Mouse (Mus musculus) lung, adult 2 months (tissue): ENCODE results near the gene Sgms2. TPM values are rescaled to one million over a fixed set of nuclear protein-coding genes. Genes with fewer than 3 reads are reported as not detected.

ENCODE experiments used
- DNase-seq: peaks from one replicate; pipeline ENCODE4 v3.0.0; 2022
- H3K4me1 ChIP-seq: fragments of 200-500 bp; 2 replicates; pipeline ENCODE4 v1.6.1; 2011; ENCODE audit warnings: low read length; ENCODE audit not compliant: control insufficient read depth, insufficient read depth
- H3K4me3 ChIP-seq: fragments of 200-500 bp; replicated peaks from 2 replicates; pipeline ENCODE3; 2011; ENCODE audit warnings: low read depth, mild to moderate bottlenecking, control low read depth, low read length; ENCODE audit errors: extremely low read depth
- CTCF ChIP-seq: fragments of 200-500 bp; IDR thresholded peaks from 2 replicates; pipeline ENCODE4 v1.5.1; 2011; ENCODE audit warnings: mild to moderate bottlenecking, low read length, control low read depth; ENCODE audit not compliant: insufficient read depth
- POLR2A ChIP-seq: fragments of 200-500 bp; IDR thresholded peaks from 2 replicates; pipeline ENCODE4 v1.6.1; 2011; ENCODE audit warnings: low read depth, mild to moderate bottlenecking, control low read depth, low read length, borderline replicate concordance; ENCODE audit errors: extremely low read depth
- WGBS: fragments of 180-500 bp; shearing (Covaris S2); methylation state at CpG from one replicate; pipeline ENCODE4 v1.1.7; 2018; 5-methylcytosine and 5-hydroxymethylcytosine counted together
- polyA plus RNA-seq: library from polyadenylated mRNA; depleted of rRNA; stranded (reverse); fragments of >200 nt; gene quantifications from 2 replicates; pipeline ENCODE4 v1.2.3, GENCODE M21; 2012; rRNA removed

The Sgms2 gene
- 1.7 and 2.6 TPM in 2 replicates for polyA plus RNA-seq

DNA sequence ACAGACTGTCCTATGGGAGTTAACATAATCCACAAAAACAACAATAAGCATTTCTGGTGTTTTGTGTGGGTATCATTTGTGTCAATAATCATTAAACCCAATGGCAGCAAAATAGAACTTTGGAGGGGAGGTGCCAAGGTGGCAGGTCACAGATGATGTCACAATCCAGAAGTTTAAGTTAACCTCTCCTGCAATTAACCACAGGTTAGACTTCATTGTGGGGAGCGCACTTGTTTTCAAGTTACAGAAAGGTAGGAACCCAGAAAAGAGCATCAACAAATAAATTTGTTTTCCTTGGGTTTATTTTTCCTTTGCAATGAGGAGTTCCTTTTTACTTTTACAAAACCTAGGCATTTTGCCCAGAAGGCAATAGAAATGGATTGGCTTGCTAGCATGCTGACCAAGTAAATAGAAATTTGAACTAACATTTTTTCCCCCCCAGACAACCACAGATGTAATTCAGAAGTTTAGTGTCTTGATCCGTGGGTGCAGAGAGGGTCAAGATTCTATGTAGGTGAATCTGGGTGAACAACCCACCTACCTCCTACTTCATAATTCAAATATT lies at the start of gene Sgms2:
Gene Sgms2, minus strand, starts transcription at position 51 of the 565 bp plus-strand sequence.
- Histone ChIP-seq H3K4me1 (peaks cover 3% of the 10 kb centered on the region; the same call in 1 of the 2 replicates), H3K4me3 (peak within 1 kb of the TSS; percentile 74)
- WGBS, result 72% methylated on average over 2 of the region's 2 CpGs
- DNase-seq, result no peak
- TF ChIP-seq POLR2A (no peak), CTCF (no peak)

DNA sequence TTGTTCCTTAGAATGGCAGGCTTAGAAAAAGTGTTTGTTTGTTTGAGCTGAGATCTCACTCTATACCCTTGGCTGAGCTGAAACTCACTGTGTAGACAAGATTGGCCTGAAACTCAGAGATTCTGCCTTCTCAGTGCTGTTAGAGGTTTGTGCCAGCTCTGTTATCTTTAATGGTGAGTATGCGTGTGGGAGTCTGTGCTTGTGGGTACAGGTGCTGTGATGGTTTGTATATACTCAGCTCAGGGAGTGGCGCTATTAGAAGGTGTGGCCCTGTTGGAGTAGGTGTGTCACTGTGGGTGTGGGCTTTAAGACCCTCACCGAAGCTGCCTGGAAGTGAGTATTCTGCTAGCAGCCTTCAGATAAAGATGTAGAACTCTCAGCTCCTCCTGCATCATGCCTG lies 34.0 kb upstream of the Sgms2 start:
- 80% methylated on average over 3 of the region's 3 CpGs for WGBS
- TF ChIP-seq POLR2A (no peak), CTCF (no peak)

DNA sequence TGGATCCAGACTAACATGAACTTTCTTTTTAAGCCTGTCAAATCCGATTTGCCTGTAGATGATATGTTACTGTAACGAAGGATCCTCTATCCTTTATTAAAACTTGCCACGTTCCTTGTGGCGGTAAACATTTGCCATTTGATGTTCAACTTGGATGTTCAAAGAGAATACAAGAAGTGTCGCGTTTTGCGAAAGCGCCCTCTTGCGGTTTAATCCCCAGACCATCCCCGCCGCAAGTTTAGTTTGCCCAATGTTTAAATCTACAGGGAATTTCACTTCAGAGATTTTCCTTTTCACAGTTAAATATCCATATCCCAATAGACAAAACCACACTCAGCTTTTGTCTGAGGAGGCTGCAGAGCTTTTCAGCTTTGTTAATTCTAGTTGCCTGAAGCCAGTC lies 33.6 kb upstream of the Sgms2 start:
- WGBS, result 15% methylated on average over 11 of the region's 11 CpGs
- no peak overlapping the region for H3K4me3 ChIP-seq
- DNase-seq, result peak; percentile 28
- peak; percentile 46 for TF ChIP-seq CTCF
- no peak for TF ChIP-seq POLR2A
- H3K4me1 ChIP-seq, result peaks cover 2% of the 10 kb centered on the region; the same call in 1 of the 2 replicates

More for the DNA sequence above, 34.0 kb upstream of the Sgms2 start:
- no peak for DNase-seq
- H3K4me1 ChIP-seq, result peaks cover 2% of the 10 kb centered on the region; the same call in 1 of the 2 replicates
- H3K4me3 ChIP-seq, result no peak overlapping the region

DNA sequence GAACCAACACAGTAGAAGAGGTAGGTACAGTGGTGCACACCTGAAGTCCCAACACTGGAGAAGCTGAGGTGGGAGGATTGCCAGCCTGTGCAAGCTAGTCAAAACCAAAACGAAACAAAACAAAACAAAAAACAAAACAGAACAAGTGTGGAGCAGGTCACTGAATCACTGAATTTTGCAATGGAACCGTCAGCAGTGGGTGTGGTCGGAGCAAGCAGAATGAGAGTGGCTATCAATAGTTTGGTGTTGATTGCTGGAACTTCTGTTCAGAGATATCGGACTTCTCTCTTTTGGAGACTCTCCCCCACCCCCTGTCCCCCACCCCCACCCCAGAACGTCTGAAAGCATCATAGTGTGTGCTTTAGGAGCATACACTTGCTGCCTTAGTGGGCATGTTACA lies 33.0 kb upstream of the Sgms2 start:
- no peak for DNase-seq
- 58% methylated on average over 5 of the region's 5 CpGs for WGBS
- Histone ChIP-seq H3K4me3 (no peak overlapping the region), H3K4me1 (peaks cover 2% of the 10 kb centered on the region; the same call in 1 of the 2 replicates)
- TF ChIP-seq POLR2A, result no peak
- no peak for TF ChIP-seq CTCF

DNA sequence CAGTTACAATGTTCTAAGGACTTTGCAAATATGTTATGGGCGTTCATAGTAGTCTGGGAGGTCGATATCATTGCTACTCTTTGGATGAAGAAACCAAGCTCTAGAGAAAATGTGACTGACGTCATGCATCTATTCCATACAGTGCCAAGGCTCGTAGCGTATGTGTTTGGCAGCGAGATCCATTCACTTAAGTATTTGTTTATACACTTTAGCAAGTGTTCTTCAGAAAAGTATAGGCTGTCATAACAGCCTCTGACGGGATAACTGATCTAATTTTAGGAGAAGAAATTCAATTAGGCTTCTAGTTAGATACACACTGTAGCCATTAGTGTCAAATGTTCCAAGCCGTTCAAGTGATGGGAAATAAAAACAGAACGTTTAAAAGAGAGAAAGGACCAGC lies 32.5 kb upstream of the Sgms2 start:
- no peak for DNase-seq

DNA sequence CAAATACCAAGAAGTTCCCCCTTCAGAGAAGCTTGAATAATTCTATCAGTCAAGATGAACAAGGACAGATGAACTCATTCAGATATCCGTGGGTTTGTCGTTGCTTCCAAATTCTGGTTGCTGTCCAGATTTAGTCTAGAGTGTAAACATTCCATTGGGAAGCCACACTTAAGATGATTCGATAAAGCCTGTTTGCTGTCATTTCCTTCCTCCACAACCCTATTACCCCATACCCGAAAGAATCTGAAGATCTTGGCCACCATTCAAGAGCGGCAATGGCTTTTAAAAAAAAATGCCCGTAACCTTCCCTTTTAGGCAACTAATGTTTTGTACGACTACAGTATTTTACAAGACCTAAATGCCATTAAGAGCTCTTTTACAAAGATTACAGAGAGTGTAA lies 31.0 kb upstream of the Sgms2 start:
- H3K4me3 ChIP-seq, result no peak overlapping the region
- WGBS, result 13% methylated on average over 7 of the region's 7 CpGs
- no peak for TF ChIP-seq CTCF
- no peak for TF ChIP-seq POLR2A
- peaks cover 2% of the 10 kb centered on the region; the same call in 1 of the 2 replicates for H3K4me1 ChIP-seq
- no peak for DNase-seq

More for the DNA sequence above, 32.5 kb upstream of the Sgms2 start:
- Histone ChIP-seq H3K4me1 (peaks cover 2% of the 10 kb centered on the region; the same call in 1 of the 2 replicates), H3K4me3 (no peak overlapping the region)
- TF ChIP-seq CTCF, result no peak
- TF ChIP-seq POLR2A, result no peak
- WGBS, result 61% methylated on average over 9 of the region's 9 CpGs

DNA sequence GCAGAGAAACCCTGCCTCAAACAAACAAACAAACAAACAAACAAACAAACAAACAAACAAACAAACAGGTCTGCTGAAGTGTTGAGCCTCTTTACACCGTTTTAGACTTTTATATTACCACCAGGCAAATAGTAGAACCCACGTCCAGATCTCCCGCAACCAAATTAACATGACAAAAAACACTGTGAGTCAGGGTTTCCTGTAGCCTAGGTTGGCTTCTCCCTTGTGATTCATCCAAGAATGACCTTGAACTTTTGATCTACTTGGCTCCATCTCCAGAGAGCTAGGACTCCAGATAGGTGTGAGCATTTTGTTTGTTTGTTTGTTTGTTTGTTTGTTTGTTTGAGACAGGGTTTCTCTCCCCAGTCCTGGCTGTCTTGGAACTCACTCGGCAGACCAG lies 30.0 kb upstream of the Sgms2 start:
- H3K4me1 ChIP-seq, result peaks cover 2% of the 10 kb centered on the region; the same call in 1 of the 2 replicates
- TF ChIP-seq CTCF, result no peak
- no peak for TF ChIP-seq POLR2A
- no peak overlapping the region for H3K4me3 ChIP-seq
- WGBS, result 65% methylated on average over 4 of the region's 4 CpGs
- no peak for DNase-seq

DNA sequence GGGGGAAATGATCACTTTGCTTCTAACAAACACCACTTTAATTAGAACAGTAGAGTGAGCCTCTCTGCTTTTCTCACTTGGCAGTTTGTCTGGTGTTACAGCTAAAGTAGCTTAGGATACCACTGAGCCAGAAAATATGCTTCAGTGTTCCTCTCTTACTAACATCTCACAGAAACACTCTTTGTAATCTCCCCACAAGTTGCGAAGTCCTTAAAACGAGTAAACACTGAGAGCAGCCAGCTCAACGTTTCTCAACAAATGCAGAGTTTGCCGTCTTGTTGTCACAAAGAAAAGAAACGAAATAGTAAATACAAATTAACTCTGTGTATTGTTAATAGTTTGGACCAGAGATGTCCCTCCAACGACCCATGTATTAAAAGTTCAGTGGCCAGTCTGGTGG lies 26.5 kb upstream of the Sgms2 start:
- H3K4me3 ChIP-seq, result no peak overlapping the region
- WGBS, result 52% methylated on average over 6 of the region's 6 CpGs

DNA sequence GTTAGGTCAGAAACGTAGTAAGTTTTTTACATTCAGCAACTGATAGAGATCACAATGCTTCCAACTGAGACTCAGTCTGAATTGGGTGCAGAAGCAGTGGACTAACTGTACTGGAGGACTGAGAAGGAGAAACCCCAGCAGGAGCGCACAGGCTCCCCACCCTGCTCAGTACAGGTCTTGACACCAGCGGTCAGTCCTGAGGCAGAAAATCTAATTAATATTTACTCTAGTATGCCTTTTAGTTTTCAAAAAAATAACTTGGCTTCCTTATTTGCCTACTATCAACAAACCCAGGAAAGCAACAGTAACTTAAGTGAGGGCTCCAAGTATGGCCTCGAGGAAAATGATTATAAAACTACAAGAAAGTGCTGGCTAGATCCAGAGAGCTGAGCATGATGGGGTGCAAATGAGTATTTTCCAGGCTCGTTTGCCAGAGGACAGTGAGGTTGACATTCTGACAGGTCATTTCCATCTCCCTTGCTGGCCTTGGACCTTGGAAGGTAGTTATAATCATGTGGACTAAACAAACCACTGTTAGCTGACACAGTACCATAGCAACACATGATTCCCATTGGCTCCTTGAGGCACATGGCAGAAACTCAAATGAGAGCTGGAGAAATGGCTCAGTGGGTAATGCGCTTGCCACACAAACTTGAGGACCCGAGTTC lies 25.3 kb upstream of the Sgms2 start:
- 65% methylated on average over 7 of the region's 7 CpGs for WGBS
- H3K4me3 ChIP-seq, result no peak overlapping the region
- no peaks in the 10 kb centered on the region for H3K4me1 ChIP-seq
- TF ChIP-seq POLR2A, result no peak
- TF ChIP-seq CTCF, result no peak
- DNase-seq, result no peak

More for the DNA sequence above, 26.5 kb upstream of the Sgms2 start:
- DNase-seq, result no peak
- peaks cover 2% of the 10 kb centered on the region; the same call in 1 of the 2 replicates for H3K4me1 ChIP-seq
- TF ChIP-seq POLR2A, result no peak
- TF ChIP-seq CTCF, result no peak

DNA sequence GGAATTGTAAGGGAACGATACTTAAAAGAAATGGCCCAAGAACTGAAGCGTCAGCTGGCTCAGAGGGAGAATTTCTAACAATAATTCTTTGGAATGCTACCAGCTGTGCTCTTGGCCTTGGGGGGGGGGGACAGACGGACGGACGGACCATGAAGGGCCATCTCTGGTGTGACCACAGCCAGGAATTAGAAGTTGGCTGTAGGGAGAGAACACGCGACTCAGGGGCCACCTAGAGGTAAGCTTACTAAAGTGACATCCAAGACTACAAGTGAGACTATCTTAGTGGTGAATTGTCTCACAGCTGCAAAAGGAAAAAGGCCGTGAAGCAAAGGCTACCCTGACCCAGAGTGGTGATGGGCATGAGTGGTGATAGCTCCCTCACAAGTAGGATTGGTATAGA lies 20.4 kb upstream of the Sgms2 start:
- H3K4me1 ChIP-seq, result no peaks in the 10 kb centered on the region
- TF ChIP-seq POLR2A, result no peak
- H3K4me3 ChIP-seq, result no peak overlapping the region
- WGBS, result 53% methylated on average over 8 of the region's 8 CpGs
- DNase-seq, result no peak
